In genomic region chr2:168614170-168614872, GRCm38 (mm10) we compare ENCODE assay signal across 12 mouse cellular contexts. TPM values are rescaled to one million over a fixed set of nuclear protein-coding genes. Genes with fewer than 3 reads are reported as not detected.
DNase-seq lines count a peak whose midpoint lies in the region; ATAC-seq and TF ChIP-seq lines count a peak whose summit lies in the region.
"Had no signal": no experiment of that assay in that cellular context is flagged by ENCODE, and none has a peak within 500 bp of the region (broad histone marks: within the 10 kb centered on the region; RNA-seq: fewer than 3 reads in every experiment).

No protein-coding gene starts in this region.

- no peaks in the 10 kb centered on the region for H3K9me3 ChIP-seq in lung, embryonic 15.5 days
- no peaks in the 10 kb centered on the region for H3K9me3 ChIP-seq in embryonic facial prominence, embryonic 14.5 days (ENCODE audit: control insufficient read depth, low read length)
- H3K9me3 ChIP-seq: liver, embryonic 13.5 days had no signal

- H3K27ac ChIP-seq in lung, embryonic 15.5 days = no peak overlapping the region
- H3K27ac ChIP-seq in embryonic facial prominence, embryonic 14.5 days (replicated peaks; ENCODE audit: low read depth, low read length) = no peak overlapping the region; the same call in 1 of the 2 replicates
- H3K27ac ChIP-seq: heart, adult 2 months; liver, embryonic 13.5 days had no signal

- 57% methylated on average over 18 of the region's 18 CpGs for WGBS in lung, embryonic 15.5 days
- 72% methylated on average over 18 of the region's 18 CpGs for WGBS in lung, adult 2 months
- 77% methylated on average over 18 of the region's 18 CpGs for whole genome bisulfite sequencing in embryonic facial prominence, embryonic 14.5 days

- H3K9ac ChIP-seq in lung, embryonic 15.5 days = no peak overlapping the region
- H3K9ac ChIP-seq in embryonic facial prominence, embryonic 14.5 days (ENCODE audit: low read depth, low read length) = no peak overlapping the region
- H3K9ac ChIP-seq: liver, embryonic 13.5 days had no signal

- peak; percentile 50; the same call in 1 of the 2 replicates for ATAC-seq in lung, embryonic 15.5 days (ENCODE audit: borderline replicate concordance, extremely low read depth, low FRiP score, low TSS enrichment)
- ATAC-seq in embryonic facial prominence, embryonic 14.5 days (ENCODE audit: low read depth) = peak; percentile 31; the same call in 1 of the 2 replicates
- ATAC-seq: CD4-positive, CD25-positive, alpha-beta regulatory T cell, adult 4 months had no signal

- H3K27me3 ChIP-seq in lung, embryonic 15.5 days = peaks cover 5% of the 10 kb centered on the region
- H3K27me3 ChIP-seq in embryonic facial prominence, embryonic 14.5 days (replicated peaks; ENCODE audit: control insufficient read depth, insufficient read depth, low read length) = no peaks in the 10 kb centered on the region
- H3K27me3 ChIP-seq: liver, embryonic 13.5 days had no signal

- H3K36me3 ChIP-seq in lung, embryonic 15.5 days = no peaks in the 10 kb centered on the region
- H3K36me3 ChIP-seq in embryonic facial prominence, embryonic 14.5 days (ENCODE audit: control insufficient read depth, insufficient read depth, low read length) = no peaks in the 10 kb centered on the region
- H3K36me3 ChIP-seq: liver, embryonic 13.5 days had no signal

- no peak for TF ChIP-seq POLR2A in lung, adult 2 months (IDR thresholded peaks at IDR 0.05; ENCODE audit: borderline replicate concordance, extremely low read depth, low read depth, low read length)

- DNase-seq in gastrocnemius, postnatal 14 days = peak; percentile 32
- DNase-seq in gastrocnemius, adult 8-10 months (ENCODE audit: low spot score in 2 of 2) = no peak
- DNase-seq in lung, adult 2 months = no peak
- DNase-seq in embryonic facial prominence, embryonic 14.5 days (ENCODE audit: low spot score) = peak; percentile 35
- DNase-seq in lung, postnatal 10 days = peak; percentile 61
- DNase-seq in liver = no peak
- DNase-seq in ovary, adult 18-20 months (ENCODE audit: low spot score) = no peak
- DNase-seq: cerebellum, adult 9-10 months; liver, embryonic 13.5 days had no signal

- peaks cover 30% of the 10 kb centered on the region for H3K4me1 ChIP-seq in lung, embryonic 15.5 days
- no peaks in the 10 kb centered on the region for H3K4me1 ChIP-seq in lung, adult 2 months (ENCODE audit: control insufficient read depth, insufficient read depth, low read length)
- peaks cover 26% of the 10 kb centered on the region for H3K4me1 ChIP-seq in embryonic facial prominence, embryonic 14.5 days (ENCODE audit: control insufficient read depth, insufficient read depth, low read length)
- H3K4me1 ChIP-seq: liver, embryonic 13.5 days had no signal

- intact Hi-C loops in gastrocnemius, postnatal 14 days (cut with DNase I; ENCODE audit: low total_unique reads) = no loop called here

- H3K4me2 ChIP-seq in lung, embryonic 15.5 days = peak overlapping the region; percentile 23
- H3K4me2 ChIP-seq in embryonic facial prominence, embryonic 14.5 days (ENCODE audit: low read depth, low read length) = no peak overlapping the region
- H3K4me2 ChIP-seq: liver, embryonic 13.5 days had no signal

- no peak for TF ChIP-seq CTCF in lung, adult 2 months (IDR thresholded peaks at IDR 0.05; ENCODE audit: insufficient read depth, low read length)

- H3K4me3 ChIP-seq in lung, embryonic 15.5 days = no peak overlapping the region
- H3K4me3 ChIP-seq in lung, adult 2 months (replicated peaks; ENCODE audit: extremely low read depth, low read depth, low read length) = no peak overlapping the region
- H3K4me3 ChIP-seq in embryonic facial prominence, embryonic 14.5 days (ENCODE audit: low read depth, low read length) = no peak overlapping the region
- H3K4me3 ChIP-seq: heart, adult 2 months; liver, embryonic 13.5 days had no signal

RNA-seq across cellular contexts. Expression of gene Nfatc2, which starts 12.9 kb away (rescaled TPM):
- 1 to 10 TPM; 6.5 to 7.5 TPM for total RNA-seq in gastrocnemius, postnatal 14 days (2021)
- total RNA-seq in gastrocnemius, adult 8-10 months (2022) = 10 to 100 TPM in 3 of 4 experiments, 1 to 10 TPM in 1; 7.8 to 13.6 (median 10.3) TPM
- 1.2 and 1.8 TPM in 2 replicates for polyA plus RNA-seq in lung, embryonic 15.5 days (2015; fragmentation: Nextera tagmentation; extraction: Ambion mirVana)
- polyA plus RNA-seq in lung, adult 2 months (2012; rRNA removed) = 2.5 and 3.2 TPM in 2 replicates
- 5.7 and 5.8 TPM in 2 replicates for polyA plus RNA-seq in embryonic facial prominence, embryonic 14.5 days (2014; fragmentation: Nextera tagmentation; extraction: Ambion mirVana)

Comparison
In these comparisons a context has a peak if more than half of its experiments do, and no peak if none do; other contexts are left out.
1. DNase-seq: peak in gastrocnemius, postnatal 14 days (single experiment), embryonic facial prominence, embryonic 14.5 days (single experiment) and lung, postnatal 10 days (single experiment); none in gastrocnemius, adult 8-10 months (0 of 2), lung, adult 2 months (single experiment), liver (single experiment) and ovary, adult 18-20 months (single experiment).